Mouse (Mus musculus) forebrain, embryonic 10.5 days (tissue): ENCODE data around the gene Gm42372. TPM values are rescaled to one million over a fixed set of nuclear protein-coding genes. Genes with fewer than 3 reads are reported as not detected.

Experiments
- DNase-seq: peaks from one replicate; pipeline ENCODE4 v3.0.0-alpha.2; 2017; ENCODE audit warnings: low spot score; ENCODE audit errors: extremely low spot score
- H3K27ac ChIP-seq: fragments of 300-500 bp; sonication (generic); 2 replicates; pipeline ENCODE4 v1.5.1; 2016; ENCODE audit warnings: mild to moderate bottlenecking
- H3K27me3 ChIP-seq: fragments of 300-500 bp; sonication (generic); 2 replicates; pipeline ENCODE4 v1.6.1; 2016; ENCODE audit warnings: mild to moderate bottlenecking; ENCODE audit not compliant: poor library complexity, severe bottlenecking
- H3K36me3 ChIP-seq: fragments of 300-500 bp; sonication (generic); replicated peaks from 2 replicates; pipeline ENCODE4 v1.6.1; 2016; ENCODE audit warnings: mild to moderate bottlenecking, moderate library complexity
- H3K4me1 ChIP-seq: fragments of 300-500 bp; sonication (generic); 2 replicates; pipeline ENCODE4 v1.6.1; 2016
- H3K4me3 ChIP-seq: fragments of 300-500 bp; sonication (generic); 2 replicates; pipeline ENCODE4 v1.5.1; 2016; ENCODE audit warnings: mild to moderate bottlenecking, moderate library complexity
- H3K9me3 ChIP-seq: fragments of 300-500 bp; sonication (generic); 2 replicates; pipeline ENCODE4 v1.6.1; 2016; ENCODE audit warnings: mild to moderate bottlenecking, moderate library complexity
- WGBS: fragments of 180-500 bp; shearing (Covaris S2); methylation state at CpG from one replicate; pipeline ENCODE4 v1.1.7; 2016; 5-methylcytosine and 5-hydroxymethylcytosine counted together
- polyA plus RNA-seq: library from polyadenylated mRNA; unstranded; fragments of >200 nt; fragmentation: Nextera tagmentation; extraction: Ambion mirVana; gene quantifications from 2 replicates; pipeline ENCODE4 v1.2.1, GENCODE M21; 2016

Gene Gm42372
- polyA plus RNA-seq, 1 experiment from 2014 or later, result 1.2 TPM

DNA sequence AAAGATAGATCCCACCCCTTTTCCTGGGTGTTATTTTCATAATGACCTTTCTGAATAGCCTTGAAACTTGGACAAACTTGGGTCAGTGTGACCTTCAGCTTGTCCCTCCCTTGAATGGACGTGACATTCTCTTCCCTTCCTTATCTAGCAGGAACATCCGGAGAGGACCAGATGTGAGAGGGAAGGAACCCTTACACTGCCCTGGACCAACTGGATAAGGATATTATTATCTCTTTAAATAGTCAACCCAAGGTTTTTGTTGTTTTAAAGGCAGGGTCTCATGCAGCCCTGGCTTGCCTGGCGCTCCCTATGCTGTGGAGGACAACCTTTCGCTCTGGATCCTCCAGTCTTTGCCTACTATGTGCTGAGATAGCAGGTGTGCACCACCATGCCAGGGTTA, 16.3 kb downstream of the Gm42372 start:
- no peak overlapping the region for H3K27ac ChIP-seq
- no peaks in the 10 kb centered on the region for H3K27me3 ChIP-seq
- 64% methylated on average over 4 of the region's 4 CpGs for WGBS
- peaks cover 41% of the 10 kb centered on the region for H3K4me1 ChIP-seq
- H3K4me3 ChIP-seq, result no peak overlapping the region
- no peak for DNase-seq
- H3K36me3 ChIP-seq, result peaks cover 75% of the 10 kb centered on the region
- no peaks in the 10 kb centered on the region for H3K9me3 ChIP-seq

GRCm38 (mm10) chr7:16999650-17000049, 16.8 kb downstream of the Gm42372 start:
- peak; percentile 87 for DNase-seq
- no peak overlapping the region for H3K27ac ChIP-seq
- H3K9me3 ChIP-seq, result no peaks in the 10 kb centered on the region
- H3K4me3 ChIP-seq, result no peak overlapping the region
- 23% methylated on average over 4 of the region's 4 CpGs for WGBS
- peaks cover 37% of the 10 kb centered on the region for H3K4me1 ChIP-seq
- H3K36me3 ChIP-seq, result peaks cover 79% of the 10 kb centered on the region
- H3K27me3 ChIP-seq, result no peaks in the 10 kb centered on the region

DNA sequence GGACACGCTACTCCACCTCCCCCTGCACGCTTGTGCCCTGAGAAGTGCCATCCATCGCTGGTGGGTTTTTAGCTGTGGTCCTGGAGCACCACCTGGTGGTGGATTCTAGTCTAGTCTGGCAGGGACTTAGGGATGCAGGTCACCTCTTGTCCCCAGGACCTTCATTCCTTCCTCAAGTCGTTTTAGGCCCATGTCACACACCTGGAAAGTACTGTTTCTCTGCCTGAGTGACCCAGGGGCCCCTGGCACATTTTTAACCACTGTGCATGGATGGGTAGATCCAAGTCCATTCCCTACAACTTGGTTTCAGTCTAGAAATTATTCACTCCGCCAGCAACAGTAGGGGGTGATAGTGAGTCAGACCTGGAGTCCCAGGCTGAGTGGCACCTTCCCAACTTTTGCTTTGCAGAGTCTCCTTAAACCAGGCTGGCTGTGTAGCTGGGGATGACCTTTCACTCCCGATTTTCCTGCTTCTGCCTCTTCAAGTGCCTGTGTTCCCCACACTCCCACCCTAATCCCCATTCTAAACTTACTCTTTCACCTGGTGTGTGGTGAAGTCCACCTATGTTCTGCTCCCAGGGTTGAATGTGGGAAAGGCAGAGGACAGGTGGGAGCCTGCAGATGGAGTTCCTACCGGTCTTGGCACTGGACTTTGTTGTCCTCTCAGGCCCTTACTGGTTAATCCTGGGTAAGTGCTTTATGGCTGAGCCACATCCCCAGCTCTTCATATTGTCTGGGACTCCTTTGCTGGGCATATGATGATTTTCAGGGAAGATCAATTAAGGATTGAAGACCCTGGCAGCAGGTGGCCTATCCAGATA, 19.7 kb downstream of the Gm42372 start:
- no peak overlapping the region for H3K27ac ChIP-seq
- no peaks in the 10 kb centered on the region for H3K9me3 ChIP-seq
- H3K36me3 ChIP-seq, result peaks cover 79% of the 10 kb centered on the region
- H3K4me1 ChIP-seq, result peaks cover 10% of the 10 kb centered on the region; the same call in 1 of the 2 replicates
- DNase-seq, result peak; percentile 84
- WGBS, result 16% methylated on average over 7 of the region's 7 CpGs
- H3K4me3 ChIP-seq, result no peak overlapping the region
- H3K27me3 ChIP-seq, result no peaks in the 10 kb centered on the region

GRCm38 (mm10) chr7:17003230-17003960, 20.5 kb downstream of the Gm42372 start:
- peaks cover 3% of the 10 kb centered on the region; the same call in 1 of the 2 replicates for H3K4me1 ChIP-seq
- no peak overlapping the region for H3K4me3 ChIP-seq
- H3K27ac ChIP-seq, result no peak overlapping the region
- DNase-seq, result no peak
- H3K27me3 ChIP-seq, result no peaks in the 10 kb centered on the region
- H3K9me3 ChIP-seq, result no peaks in the 10 kb centered on the region
- peaks cover 79% of the 10 kb centered on the region for H3K36me3 ChIP-seq
- WGBS, result 87% methylated on average over 7 of the region's 7 CpGs

DNA sequence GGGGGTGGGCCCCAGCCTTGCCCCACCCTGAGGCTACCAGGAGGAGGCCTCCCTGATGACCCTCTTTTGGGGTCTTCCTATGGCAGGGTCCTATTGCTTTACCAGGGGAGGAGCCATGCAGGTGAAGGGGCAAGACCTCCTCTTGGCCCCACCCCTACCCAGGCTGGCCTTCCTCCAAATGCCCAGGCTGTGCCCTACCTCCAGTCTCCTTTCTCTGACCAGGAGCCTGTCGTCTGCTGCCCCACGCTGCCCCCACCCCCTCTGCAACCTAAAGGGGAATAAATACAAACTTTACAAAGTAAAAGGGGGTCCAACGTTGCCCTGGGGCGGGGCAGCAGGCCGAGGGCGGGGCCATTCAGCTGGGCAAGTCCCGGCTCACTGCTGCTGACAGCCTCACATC, 21.8 kb downstream of the Gm42372 start:
- H3K4me3 ChIP-seq, result no peak overlapping the region
- peaks cover 82% of the 10 kb centered on the region for H3K36me3 ChIP-seq
- H3K27me3 ChIP-seq, result no peaks in the 10 kb centered on the region
- no peaks in the 10 kb centered on the region for H3K9me3 ChIP-seq
- WGBS, result 85% methylated on average over 7 of the region's 7 CpGs
- H3K27ac ChIP-seq, result no peak overlapping the region
- no peaks in the 10 kb centered on the region for H3K4me1 ChIP-seq
- DNase-seq, result no peak

GRCm38 (mm10) chr7:17007300-17007699, 24.4 kb downstream of the Gm42372 start:
- Histone ChIP-seq H3K36me3 (peaks cover 93% of the 10 kb centered on the region), H3K4me1 (no peaks in the 10 kb centered on the region), H3K9me3 (no peaks in the 10 kb centered on the region), H3K27me3 (no peaks in the 10 kb centered on the region), H3K4me3 (no peak overlapping the region), H3K27ac (no peak overlapping the region)
- 87% methylated on average over 4 of the region's 4 CpGs for WGBS
- DNase-seq, result no peak

GRCm38 (mm10) chr7:17009326-17010009, 26.6 kb downstream of the Gm42372 start:
- H3K4me3 ChIP-seq, result no peak overlapping the region
- WGBS, result 92% methylated on average over 16 of the region's 16 CpGs
- H3K27me3 ChIP-seq, result no peaks in the 10 kb centered on the region
- DNase-seq, result no peak
- H3K27ac ChIP-seq, result no peak overlapping the region
- no peaks in the 10 kb centered on the region for H3K4me1 ChIP-seq
- peaks cover 100% of the 10 kb centered on the region for H3K36me3 ChIP-seq
- H3K9me3 ChIP-seq, result no peaks in the 10 kb centered on the region

DNA sequence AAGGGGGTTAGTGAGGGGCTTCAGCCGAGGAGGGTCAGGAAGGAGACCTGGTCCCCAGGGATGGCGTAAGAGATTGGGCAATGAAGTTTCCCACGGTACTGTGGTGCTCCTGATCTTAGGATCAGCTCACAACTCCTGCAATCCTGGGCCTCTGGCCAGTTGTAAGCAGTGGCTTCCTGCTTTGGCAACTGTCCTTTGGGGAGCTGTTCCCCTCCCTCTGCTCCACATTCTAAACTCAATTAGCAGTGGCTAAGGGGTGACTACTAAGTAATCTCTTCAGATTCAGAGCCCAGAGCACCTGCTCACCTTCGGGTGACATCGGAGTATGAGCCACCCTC, 27.1 kb downstream of the Gm42372 start:
- no peaks in the 10 kb centered on the region for H3K9me3 ChIP-seq
- no peak overlapping the region for H3K27ac ChIP-seq
- no peak overlapping the region for H3K4me3 ChIP-seq
- WGBS, result 96% methylated on average over 5 of the region's 5 CpGs
- H3K4me1 ChIP-seq, result no peaks in the 10 kb centered on the region
- no peak for DNase-seq
- no peaks in the 10 kb centered on the region for H3K27me3 ChIP-seq
- peaks cover 100% of the 10 kb centered on the region for H3K36me3 ChIP-seq

DNA sequence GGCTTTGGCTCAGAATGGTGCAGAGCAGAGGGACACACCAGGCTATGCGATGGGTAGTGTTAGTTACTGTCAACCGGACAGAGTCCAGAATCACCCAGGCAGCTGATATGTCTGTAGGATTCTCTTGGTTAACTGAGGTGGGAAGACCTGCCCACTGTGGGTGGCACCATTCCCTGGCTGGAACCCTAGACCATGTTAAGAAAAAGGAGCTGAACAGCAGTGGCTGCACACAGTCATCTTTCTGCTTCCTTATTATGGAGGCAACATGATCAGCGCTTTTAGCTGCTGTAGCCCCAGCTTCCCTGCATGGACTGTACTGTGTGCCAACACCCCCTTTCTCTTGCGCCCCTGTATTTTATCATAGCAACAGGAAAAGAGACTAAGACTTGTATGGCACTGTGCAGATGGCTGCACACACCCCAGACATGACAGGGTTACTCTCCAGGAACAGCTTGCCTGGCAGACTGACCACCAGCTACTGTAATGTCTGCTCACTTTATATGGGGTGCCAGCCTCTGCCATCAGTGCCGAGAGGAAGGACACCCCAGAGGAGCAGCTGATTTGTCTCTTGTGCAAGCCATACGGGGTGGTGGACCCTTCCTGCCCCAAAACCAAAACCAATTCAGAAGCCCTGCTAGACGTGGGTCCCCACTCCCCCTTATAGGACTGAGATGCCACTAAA, 29.2 kb downstream of the Gm42372 start:
- Histone ChIP-seq H3K27me3 (no peaks in the 10 kb centered on the region), H3K4me1 (no peaks in the 10 kb centered on the region), H3K36me3 (peaks cover 100% of the 10 kb centered on the region), H3K9me3 (no peaks in the 10 kb centered on the region), H3K4me3 (no peak overlapping the region), H3K27ac (no peak overlapping the region)
- WGBS, result 94% methylated on average over 7 of the region's 7 CpGs
- DNase-seq, result no peak

DNA sequence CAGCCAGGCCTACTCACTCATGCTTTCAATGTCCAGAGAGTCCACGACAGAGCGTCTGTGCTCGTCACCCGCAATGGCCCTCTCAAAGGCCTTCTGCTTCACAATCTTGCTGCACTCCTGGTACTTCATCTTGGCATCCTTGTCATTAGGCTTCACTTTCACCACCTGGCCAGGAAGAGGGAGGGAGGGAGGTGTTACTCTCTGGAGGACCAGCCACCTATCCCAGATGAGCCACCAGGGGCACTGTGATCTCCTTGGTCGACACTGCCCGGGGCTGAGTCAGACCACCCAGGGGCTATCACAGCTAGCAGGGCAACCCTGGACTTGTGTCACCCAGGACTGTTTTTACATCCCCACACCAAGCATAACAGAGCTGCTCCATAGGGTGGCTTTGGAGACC, 32.5 kb downstream of the Gm42372 start:
- DNase-seq, result no peak
- Histone ChIP-seq H3K27me3 (no peaks in the 10 kb centered on the region), H3K27ac (no peak overlapping the region), H3K4me1 (no peaks in the 10 kb centered on the region), H3K4me3 (no peak overlapping the region), H3K9me3 (no peaks in the 10 kb centered on the region), H3K36me3 (peaks cover 98% of the 10 kb centered on the region)
- WGBS, result 87% methylated on average over 6 of the region's 6 CpGs

DNA sequence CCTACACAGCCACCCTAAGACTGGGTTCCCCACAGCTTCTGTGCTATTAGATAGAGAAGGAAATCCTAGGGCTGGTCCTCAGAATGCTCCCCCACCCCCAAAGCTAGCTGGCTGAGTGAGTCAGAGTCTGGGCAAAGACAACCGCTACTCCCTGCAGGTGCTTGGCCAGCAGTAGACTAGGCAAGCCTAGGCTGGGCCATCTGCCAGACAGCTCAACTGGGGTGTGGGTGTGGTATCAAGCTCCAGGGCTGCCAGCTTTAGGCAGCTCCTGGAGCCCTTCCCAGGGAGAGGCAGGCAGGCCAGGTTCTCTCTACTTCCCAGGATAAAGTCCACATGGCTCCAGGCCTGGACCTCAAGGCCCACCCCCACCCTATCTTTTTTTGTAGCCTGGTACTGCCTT, 34.1 kb downstream of the Gm42372 start:
- H3K27me3 ChIP-seq, result no peaks in the 10 kb centered on the region
- H3K4me3 ChIP-seq, result no peak overlapping the region
- peaks cover 98% of the 10 kb centered on the region for H3K36me3 ChIP-seq
- 96% methylated on average over 1 of the region's 1 CpGs for WGBS
- no peaks in the 10 kb centered on the region for H3K9me3 ChIP-seq
- no peaks in the 10 kb centered on the region for H3K4me1 ChIP-seq
- no peak for DNase-seq
- no peak overlapping the region for H3K27ac ChIP-seq

DNA sequence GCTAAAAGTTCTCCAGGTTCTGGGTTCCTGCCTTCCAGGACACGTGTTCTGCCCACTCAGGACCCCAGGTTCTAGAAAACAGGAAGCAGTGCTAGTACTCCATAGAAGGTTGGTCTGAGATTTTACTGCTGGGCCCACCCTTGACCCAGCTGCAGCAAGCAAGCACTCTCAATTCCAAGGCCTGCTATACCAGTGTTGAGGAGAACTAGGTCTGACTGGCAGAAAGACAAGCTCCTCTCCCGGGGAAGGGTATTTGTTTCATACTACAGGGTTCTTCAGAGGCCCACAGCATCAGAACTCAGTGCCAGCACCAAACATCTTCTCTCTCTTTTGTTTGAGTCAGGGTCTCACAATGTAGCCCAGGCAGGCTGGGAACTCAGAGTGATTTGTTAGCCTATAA, 35.0 kb downstream of the Gm42372 start:
- no peaks in the 10 kb centered on the region for H3K27me3 ChIP-seq
- 88% methylated on average over 2 of the region's 2 CpGs for WGBS
- no peaks in the 10 kb centered on the region for H3K4me1 ChIP-seq
- no peak for DNase-seq
- peaks cover 98% of the 10 kb centered on the region for H3K36me3 ChIP-seq
- H3K4me3 ChIP-seq, result no peak overlapping the region
- no peak overlapping the region for H3K27ac ChIP-seq
- H3K9me3 ChIP-seq, result no peaks in the 10 kb centered on the region
